Mouse (Mus musculus): ENCODE measurements around the gene Ssc5d. TPM values are rescaled to one million over a fixed set of nuclear protein-coding genes. Genes with fewer than 3 reads are reported as not detected.
"Not testable (repeated sequence)": the region's sequence is repeated elsewhere in the genome, so short reads cannot be mapped to it uniquely, and the experiment has no call there.

Gene Ssc5d
- total RNA-seq (2021) = 2.0 and 3.2 TPM in 2 replicates
- long read RNA-seq = 0 reads

- no peak for DNase-seq
Observed at GRCm38 (mm10) chr7:4925441-4926381, at the start of gene Ssc5d. Ssc5d (plus strand) TSS chr7:4925785.

- peak; percentile 88 for DNase-seq
Observed at GRCm38 (mm10) chr7:4876753-4877221, 48.8 kb upstream of the Ssc5d start, which contains the start of gene Isoc2a. Isoc2a (plus strand) TSS chr7:4877153.

- no peak for DNase-seq
Observed at GRCm38 (mm10) chr7:4877226-4877625, 48.4 kb upstream of the Ssc5d start.

GRCm38 (mm10) chr7:4878186-4878585 lies 47.4 kb upstream of the Ssc5d start:
- DNase-seq = peak; percentile 21

GRCm38 (mm10) chr7:4879036-4879435 lies 46.5 kb upstream of the Ssc5d start:
- DNase-seq = not testable (repeated sequence)

GRCm38 (mm10) chr7:4886680-4887079 lies 38.9 kb upstream of the Ssc5d start:
- no peak for DNase-seq

- DNase-seq = no peak
Observed at GRCm38 (mm10) chr7:4895186-4895585, 30.4 kb upstream of the Ssc5d start.

- DNase-seq = no peak
Observed at GRCm38 (mm10) chr7:4898851-4899648, 26.5 kb upstream of the Ssc5d start.

- DNase-seq = no peak
Observed at GRCm38 (mm10) chr7:4899649-4900522, 25.7 kb upstream of the Ssc5d start.

- no peak for DNase-seq
Observed at GRCm38 (mm10) chr7:4900523-4900851, 25.1 kb upstream of the Ssc5d start.

GRCm38 (mm10) chr7:4901171-4901570 lies 24.4 kb upstream of the Ssc5d start:
- no peak for DNase-seq

GRCm38 (mm10) chr7:4902404-4902803 lies 23.2 kb upstream of the Ssc5d start:
- DNase-seq = no peak

GRCm38 (mm10) chr7:4906466-4906950 lies 19.1 kb upstream of the Ssc5d start, which contains the start of gene Gm36210:
Gm36210 (minus strand) TSS chr7:4906516.
- DNase-seq = no peak

GRCm38 (mm10) chr7:4911561-4911960 lies 14.0 kb upstream of the Ssc5d start:
- DNase-seq = peak; percentile 69

GRCm38 (mm10) chr7:4912248-4912647 lies 13.3 kb upstream of the Ssc5d start:
- no peak for DNase-seq

- peak; percentile 94 for DNase-seq
Observed at GRCm38 (mm10) chr7:4915007-4915665, 10.4 kb upstream of the Ssc5d start, which contains the start of gene Zfp628. Zfp628 (plus strand) TSS chr7:4915217.

GRCm38 (mm10) chr7:4915669-4916416 lies 9.7 kb upstream of the Ssc5d start:
- no peak for DNase-seq

- DNase-seq = no peak
Observed at GRCm38 (mm10) chr7:4917494-4917893, 8.1 kb upstream of the Ssc5d start.

GRCm38 (mm10) chr7:4918681-4919080 lies 6.9 kb upstream of the Ssc5d start:
- DNase-seq = no peak

- no peak for DNase-seq
Observed at GRCm38 (mm10) chr7:4919096-4919495, 6.5 kb upstream of the Ssc5d start.
